Mouse (Mus musculus): ENCODE results near the gene Cep164. TPM values are rescaled to one million over a fixed set of nuclear protein-coding genes. Genes with fewer than 3 reads are reported as not detected.

Gene Cep164
- polyA plus RNA-seq (2014; fragmentation: Illumina TruSeq; extraction: RNeasy Lipid Tissue Mini Kit (QIAGEN cat#74804); ENCODE audit: low replicate concordance): 0.71 TPM

DNA sequence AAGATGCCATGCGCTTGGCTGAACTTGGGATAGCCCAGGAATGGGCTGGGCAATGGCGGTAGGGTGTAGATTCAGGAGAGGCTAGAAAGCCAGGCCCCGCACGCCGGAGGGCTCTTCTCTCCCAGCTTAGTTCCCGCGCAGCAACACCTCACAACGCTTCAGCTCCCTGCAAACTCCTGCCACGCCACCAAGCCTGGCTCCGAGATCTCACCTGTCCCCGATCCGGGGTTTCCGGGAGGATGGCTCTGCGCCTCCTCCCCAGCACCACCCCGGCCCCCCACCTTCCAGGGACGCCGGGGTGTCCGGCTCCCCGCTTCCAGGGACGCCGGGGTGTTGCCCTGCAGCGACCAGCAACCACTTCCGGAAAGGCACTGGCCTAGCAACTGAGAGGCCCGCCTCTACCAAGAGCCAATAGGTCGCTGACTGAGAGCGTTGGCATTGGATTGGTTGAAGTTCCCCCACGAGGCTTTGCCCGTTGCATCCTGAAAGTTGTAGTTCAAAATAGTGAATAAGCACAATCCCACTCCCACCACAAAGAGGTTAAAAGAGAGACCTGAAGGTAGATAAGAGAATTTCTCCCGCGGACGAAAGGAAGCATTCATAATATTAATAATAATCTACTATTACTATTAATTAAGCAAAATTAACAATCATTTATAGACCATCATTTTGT is at the start of gene Cep164:
Cep164 (minus strand) TSS at position 401 of the 673 bp plus-strand sequence.

DNA sequence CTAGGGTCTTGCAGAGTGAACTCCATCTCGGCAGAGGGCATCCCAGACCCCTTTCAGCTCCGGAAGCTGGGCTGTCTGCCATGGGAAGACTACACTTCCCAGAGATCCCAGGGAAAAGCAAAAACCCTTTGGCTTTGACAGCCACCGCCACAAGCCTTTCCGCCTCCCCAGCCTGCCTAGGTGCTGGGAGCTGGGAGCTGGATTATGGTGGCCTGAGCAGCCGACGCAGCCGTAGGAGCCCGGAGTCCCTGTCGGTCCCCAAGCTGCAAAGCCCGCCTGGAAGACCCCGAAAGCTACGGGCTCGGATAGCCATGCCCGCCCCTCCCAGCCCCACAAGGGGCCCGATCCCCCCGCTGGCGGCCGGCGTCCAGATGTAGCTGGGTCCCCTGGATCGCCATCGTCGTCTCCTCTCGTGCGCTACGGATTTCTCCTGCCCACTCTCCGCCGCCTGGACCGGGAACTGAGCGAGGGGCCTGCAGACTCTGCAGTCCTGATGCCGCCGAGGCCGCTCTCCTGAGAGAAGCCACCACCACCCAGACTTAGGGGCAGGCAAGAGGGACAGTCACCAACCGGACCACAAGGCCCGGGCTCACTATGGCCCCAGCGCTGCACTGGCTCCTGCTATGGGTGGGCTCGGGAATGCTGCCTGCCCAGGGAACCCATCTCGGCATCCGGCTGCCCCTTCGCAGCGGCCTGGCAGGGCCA is 10.1 kb upstream of the Cep164 start, which contains the start of gene Bace1:
Bace1 (plus strand) TSS at position 147 of the 705 bp plus-strand sequence.

Other genes starting within 250 kb of the Cep164 start
- gene Bace1, start 9.9 kb upstream of the Cep164 start, polyA plus RNA-seq (2014; fragmentation: Illumina TruSeq; extraction: RNeasy Lipid Tissue Mini Kit (QIAGEN cat#74804); ENCODE audit: low replicate concordance): 4.5 TPM
- gene Pcsk7, start 77.8 kb upstream of the Cep164 start, polyA plus RNA-seq (2014; fragmentation: Illumina TruSeq; extraction: RNeasy Lipid Tissue Mini Kit (QIAGEN cat#74804); ENCODE audit: low replicate concordance): 4.3 TPM
- 36.9 TPM for gene Rnf214, start 78.2 kb upstream of the Cep164 start, polyA plus RNA-seq (2014; fragmentation: Illumina TruSeq; extraction: RNeasy Lipid Tissue Mini Kit (QIAGEN cat#74804); ENCODE audit: low replicate concordance)
- gene Tagln, start 107.4 kb upstream of the Cep164 start, polyA plus RNA-seq (2014; fragmentation: Illumina TruSeq; extraction: RNeasy Lipid Tissue Mini Kit (QIAGEN cat#74804); ENCODE audit: low replicate concordance): 21.5 TPM
- gene Sidt2, start 126.6 kb upstream of the Cep164 start, polyA plus RNA-seq (2014; fragmentation: Illumina TruSeq; extraction: RNeasy Lipid Tissue Mini Kit (QIAGEN cat#74804); ENCODE audit: low replicate concordance): 11.2 TPM
- gene Pafah1b2, start 184.0 kb upstream of the Cep164 start, polyA plus RNA-seq (2014; fragmentation: Illumina TruSeq; extraction: RNeasy Lipid Tissue Mini Kit (QIAGEN cat#74804); ENCODE audit: low replicate concordance): 35.9 TPM
- 3.5 TPM for gene Sik3, start 184.1 kb upstream of the Cep164 start, polyA plus RNA-seq (2014; fragmentation: Illumina TruSeq; extraction: RNeasy Lipid Tissue Mini Kit (QIAGEN cat#74804); ENCODE audit: low replicate concordance)

Data from small intestine, adult 10 weeks (tissue).